Mouse (Mus musculus): ENCODE data around the gene Corin. TPM values are rescaled to one million over a fixed set of nuclear protein-coding genes. Genes with fewer than 3 reads are reported as not detected.

Corin gene
- total RNA-seq, 2 experiments from 2014 or later = 0.32 to 0.34 TPM

- intact Hi-C loops (cut with DNase I) = no loop called here
- no peak for DNase-seq (ENCODE audit: low spot score in 2 of 2)
These were observed 58.2 kb downstream of the Corin start for GRCm38 (mm10) chr5:72446104-72446503.

GRCm38 (mm10) chr5:72443946-72444345 is 60.3 kb downstream of the Corin start:
- no peak for DNase-seq (ENCODE audit: low spot score in 2 of 2)
- intact Hi-C loops (cut with DNase I) = no loop called here

DNA sequence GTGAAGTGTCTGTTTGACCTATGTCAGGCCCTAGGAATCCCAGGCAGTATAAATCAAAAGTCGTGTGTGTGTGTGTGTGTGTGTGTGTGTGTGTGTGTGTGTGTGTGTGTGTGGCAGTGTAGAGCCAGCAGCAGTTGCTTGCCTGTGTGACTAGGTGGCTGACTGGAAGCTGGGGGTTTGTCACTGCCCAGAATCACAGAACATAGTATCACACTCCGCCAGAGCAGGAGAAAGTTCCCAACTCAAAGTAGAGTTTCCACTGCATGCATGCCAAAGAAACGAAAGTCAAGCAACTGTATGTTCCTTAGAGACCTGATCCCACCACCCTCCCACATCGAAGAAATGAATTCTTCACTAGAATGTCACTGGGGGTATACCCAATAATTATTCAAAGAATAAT is 61.3 kb downstream of the Corin start:
- DNase-seq (ENCODE audit: low spot score in 2 of 2) = no peak
- intact Hi-C loops (cut with DNase I) = no loop called here

GRCm38 (mm10) chr5:72441181-72441580 is 63.1 kb downstream of the Corin start:
- intact Hi-C loops (cut with DNase I) = no loop called here
- DNase-seq (ENCODE audit: low spot score in 2 of 2) = no peak

DNA sequence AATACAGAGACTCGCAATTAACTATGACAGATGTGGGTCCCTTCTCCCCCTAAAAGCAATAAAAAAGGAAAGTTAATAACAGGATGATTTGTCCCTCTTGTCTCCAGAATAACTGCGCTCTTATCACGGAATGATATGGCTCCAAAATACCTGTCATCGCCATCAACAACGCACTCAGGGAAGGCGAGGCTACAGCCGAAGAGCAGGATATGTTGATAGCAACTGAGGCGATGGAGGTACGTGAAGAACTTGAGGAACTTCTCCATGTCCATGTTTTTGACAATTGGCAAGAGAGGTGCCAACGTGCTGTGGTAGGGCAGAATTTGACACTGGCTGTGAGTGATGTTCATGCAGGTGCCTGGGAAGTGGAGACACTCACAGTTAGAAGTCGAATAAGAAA is 69.2 kb downstream of the Corin start:
- DNase-seq (ENCODE audit: low spot score in 2 of 2) = no peak
- intact Hi-C loops (cut with DNase I) = no loop called here

- DNase-seq (ENCODE audit: low spot score in 2 of 2) = no peak
- intact Hi-C loops (cut with DNase I) = no loop called here
These were observed 72.4 kb downstream of the Corin start for GRCm38 (mm10) chr5:72431856-72432255.

DNA sequence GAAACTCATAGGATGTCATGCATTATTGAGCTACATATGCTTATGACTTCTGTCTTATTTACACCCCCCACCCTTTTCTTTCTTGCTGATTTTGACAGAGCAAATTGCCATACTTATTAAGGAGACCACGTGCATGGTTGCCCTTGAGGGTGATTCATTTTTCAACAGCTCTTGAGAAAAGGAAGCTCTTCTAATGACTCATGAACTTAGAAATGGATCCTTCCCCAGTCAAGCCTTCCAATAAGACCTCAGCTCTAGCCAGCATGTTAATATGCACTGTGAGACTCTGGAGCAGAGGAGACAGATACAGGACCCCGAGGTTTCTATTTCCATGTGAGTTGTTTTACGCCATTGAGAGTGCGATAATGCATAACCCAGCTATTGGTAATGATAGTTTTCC is 76.7 kb downstream of the Corin start:
- DNase-seq (ENCODE audit: low spot score in 2 of 2) = no peak

DNA sequence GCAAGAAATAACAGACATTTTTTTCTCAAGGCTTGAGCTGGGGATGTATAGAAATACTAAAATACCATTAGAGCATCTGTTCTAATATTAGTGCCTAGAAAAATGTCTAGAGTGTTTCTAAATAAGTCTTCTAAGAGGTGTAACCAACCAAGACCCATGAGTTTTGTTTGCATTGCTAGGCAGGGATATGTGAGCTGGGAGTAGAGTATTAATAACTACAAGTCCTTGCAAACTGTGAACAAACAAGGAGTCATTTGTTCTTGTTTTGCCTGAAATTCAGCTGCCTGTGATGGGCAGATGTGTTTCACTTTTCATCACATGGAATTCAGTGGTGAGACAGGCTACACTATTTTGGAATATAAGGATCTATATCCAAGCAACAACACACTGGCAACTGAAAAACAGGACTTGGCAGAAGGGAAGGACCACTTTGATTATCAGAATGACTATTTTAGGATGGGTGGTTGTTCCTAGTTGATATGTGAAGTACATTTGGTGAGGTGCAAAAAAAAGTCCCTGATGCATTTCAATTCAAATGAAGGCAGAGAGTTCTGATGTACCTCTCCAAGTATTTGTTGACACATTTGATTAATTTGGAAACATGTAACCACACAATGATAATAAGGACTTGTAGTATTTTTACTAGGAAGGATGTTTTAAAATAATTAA is 78.8 kb downstream of the Corin start:
- DNase-seq (ENCODE audit: low spot score in 2 of 2) = no peak
- intact Hi-C loops (cut with DNase I) = no loop called here

More for the DNA sequence above, 76.7 kb downstream of the Corin start:
- intact Hi-C loops (cut with DNase I) = no loop called here

- DNase-seq (ENCODE audit: low spot score in 2 of 2) = no peak
- intact Hi-C loops (cut with DNase I) = no loop called here
These were observed 92.4 kb downstream of the Corin start for GRCm38 (mm10) chr5:72411874-72412329.

- intact Hi-C loops (cut with DNase I) = no loop called here
- no peak for DNase-seq (ENCODE audit: low spot score in 2 of 2)
These were observed 93.4 kb downstream of the Corin start for GRCm38 (mm10) chr5:72410841-72411240.

DNA sequence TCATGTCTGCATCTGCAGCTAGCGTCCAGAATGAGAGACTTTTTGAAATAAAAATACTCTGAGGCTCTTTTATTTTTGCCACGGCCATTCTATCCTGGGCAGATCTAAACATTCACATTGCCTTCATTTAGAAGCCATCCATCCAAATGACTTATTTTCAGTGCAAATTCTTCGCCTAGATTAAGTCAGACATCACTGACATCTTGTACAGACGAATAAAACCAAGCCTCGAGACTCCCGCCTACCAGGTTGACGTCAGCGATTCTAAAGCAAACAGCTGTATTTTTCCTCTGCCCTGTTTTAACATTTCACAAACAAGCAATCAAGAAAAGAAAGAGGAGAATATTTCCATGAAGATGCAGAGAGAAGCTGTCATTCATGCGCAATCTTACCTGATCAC is 100.9 kb downstream of the Corin start:
- peak in 1 of 2 experiments; percentile 4 for DNase-seq (ENCODE audit: low spot score in 2 of 2)
- intact Hi-C loops (cut with DNase I) = no loop called here

- peak in 1 of 2 experiments; percentile 3 for DNase-seq (ENCODE audit: low spot score in 2 of 2)
- intact Hi-C loops (cut with DNase I) = no loop called here
These were observed 101.4 kb downstream of the Corin start for GRCm38 (mm10) chr5:72402913-72403312.

GRCm38 (mm10) chr5:72401778-72402177 is 102.5 kb downstream of the Corin start:
- DNase-seq (ENCODE audit: low spot score in 2 of 2) = no peak
- intact Hi-C loops (cut with DNase I) = no loop called here

- intact Hi-C loops (cut with DNase I) = no loop called here
- no peak for DNase-seq (ENCODE audit: low spot score in 2 of 2)
These were observed 103.0 kb downstream of the Corin start for GRCm38 (mm10) chr5:72401251-72401650.

- no peak for DNase-seq (ENCODE audit: low spot score in 2 of 2)
- intact Hi-C loops (cut with DNase I) = no loop called here
These were observed 122.1 kb downstream of the Corin start for GRCm38 (mm10) chr5:72382148-72382547.

DNA sequence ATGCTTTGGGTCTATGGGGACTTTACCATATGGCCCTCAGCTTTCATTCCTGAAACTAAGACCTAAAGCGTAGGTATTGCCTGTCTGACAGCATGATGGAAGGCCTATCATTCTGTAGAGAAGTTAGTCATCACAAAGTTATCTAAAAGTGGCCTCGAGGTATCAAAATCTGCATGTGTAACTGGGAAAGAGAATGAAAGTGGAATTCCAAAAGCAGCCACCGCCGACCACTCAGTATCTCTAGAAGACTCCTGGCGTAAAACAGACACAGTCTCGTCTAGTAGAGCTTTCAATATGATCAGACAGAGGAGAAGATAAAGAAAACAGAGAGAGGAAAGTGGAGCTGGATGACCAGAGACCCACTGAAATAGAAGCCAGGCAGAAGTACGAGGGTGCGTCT is 123.7 kb downstream of the Corin start:
- intact Hi-C loops (cut with DNase I) = no loop called here
- DNase-seq (ENCODE audit: low spot score in 2 of 2) = no peak

GRCm38 (mm10) chr5:72368004-72368403 is 136.3 kb downstream of the Corin start:
- intact Hi-C loops (cut with DNase I) = no loop called here

GRCm38 (mm10) chr5:72365801-72366200 is 138.5 kb downstream of the Corin start:
- intact Hi-C loops (cut with DNase I) = no loop called here
- DNase-seq (ENCODE audit: low spot score in 2 of 2) = no peak

More at GRCm38 (mm10) chr5:72368004-72368403, 136.3 kb downstream of the Corin start:
- no peak for DNase-seq (ENCODE audit: low spot score in 2 of 2)

- DNase-seq (ENCODE audit: low spot score in 2 of 2) = no peak
- intact Hi-C loops (cut with DNase I) = no loop called here
These were observed 140.4 kb downstream of the Corin start for GRCm38 (mm10) chr5:72363838-72364237.

DNA sequence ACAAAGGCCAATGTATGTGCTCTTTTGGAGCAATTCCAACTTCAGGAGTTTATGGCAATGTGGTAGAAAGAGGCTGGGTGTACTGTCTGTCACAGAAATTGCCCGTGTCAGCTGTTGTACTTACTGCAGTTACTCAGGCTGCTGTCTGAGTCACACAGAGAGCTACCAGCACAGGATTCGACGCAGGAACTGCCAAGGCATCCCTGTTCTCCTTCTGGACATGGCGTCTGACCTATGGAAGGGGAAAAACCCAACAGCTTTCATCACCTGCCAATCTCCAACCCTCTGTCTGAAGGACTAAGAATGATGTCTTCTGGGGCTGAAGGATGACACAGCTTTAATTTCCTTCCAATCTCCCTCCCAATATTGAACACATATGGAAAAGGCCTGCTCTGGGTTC is 150.5 kb downstream of the Corin start:
- intact Hi-C loops (cut with DNase I) = loop anchor here (5.0 kb wide), 1 partner anchor 404 kb away; no protein-coding TSS in a partner anchor
- no peak for DNase-seq (ENCODE audit: low spot score in 2 of 2)

DNA sequence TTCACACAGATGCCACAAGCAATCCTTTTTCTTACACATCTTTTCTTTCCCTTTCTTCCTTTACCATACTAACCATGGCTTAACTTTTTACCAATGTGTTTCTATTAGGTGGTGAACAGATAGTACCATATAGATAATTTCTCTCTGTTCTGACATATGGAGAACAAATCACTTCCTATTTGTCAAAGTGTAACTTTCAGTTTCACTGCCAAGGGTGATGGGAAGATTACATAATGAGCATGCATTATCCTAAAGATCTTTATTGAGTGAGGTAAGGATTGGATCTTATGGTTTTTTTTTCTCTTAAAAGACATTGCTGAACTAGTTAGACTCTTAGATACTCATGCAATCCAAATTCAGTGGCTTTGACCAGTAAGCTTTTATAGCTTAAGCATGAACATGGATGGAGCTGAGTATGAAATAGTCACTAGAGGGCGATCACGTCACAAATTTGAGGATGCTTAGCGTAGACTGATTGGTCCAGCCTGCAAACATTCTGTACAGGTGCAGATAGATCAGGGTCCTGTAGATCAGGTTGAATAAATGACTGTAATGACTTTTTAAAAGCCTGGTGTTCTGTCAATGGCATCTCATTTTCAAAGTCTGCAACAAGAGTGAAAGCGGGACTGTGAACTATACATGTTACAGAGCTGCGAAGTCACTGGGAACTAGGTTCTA is 154.1 kb downstream of the Corin start:
- DNase-seq (ENCODE audit: low spot score in 2 of 2) = peak in 1 of 2 experiments; percentile 29
- intact Hi-C loops (cut with DNase I) = loop anchor here (2.0 to 5.0 kb wide), 3 partner anchors 155 to 407 kb away; partner anchors contain the start of gene Corin
